Mouse (Mus musculus) liver, adult 2 months (tissue): ENCODE data around the gene Slc38a5.

Experiments used
- CTCF ChIP-seq: fragments of 200-500 bp; IDR thresholded peaks from 2 replicates; pipeline ENCODE4 v1.5.1; 2011; ENCODE audit warnings: low read depth, low read length, control low read depth
- POLR2A ChIP-seq: fragments of 200-500 bp; IDR thresholded peaks from 2 replicates; pipeline ENCODE4 v1.6.1; 2011; ENCODE audit warnings: low read length, control low read depth; ENCODE audit not compliant: insufficient read depth; ENCODE audit errors: extremely low read depth

DNA sequence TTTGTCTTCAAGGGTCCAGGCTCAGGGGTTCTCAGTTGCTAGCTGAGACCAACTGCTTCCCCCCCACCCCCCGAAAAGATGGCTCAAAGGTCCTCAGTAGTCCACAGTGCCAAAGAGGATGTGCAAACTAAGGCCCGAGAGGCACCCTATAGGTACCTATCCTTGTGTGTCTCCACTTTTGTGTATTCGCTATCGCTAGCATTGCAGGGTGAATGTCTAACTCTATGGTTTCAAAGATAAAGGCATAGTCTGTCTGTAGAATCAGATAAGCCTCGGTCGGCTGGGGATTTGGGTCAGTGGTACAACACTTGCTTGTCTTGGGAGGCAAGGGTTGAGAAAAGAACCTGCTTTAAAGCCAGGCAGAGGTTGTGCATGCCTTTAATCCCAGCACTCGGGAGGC lies 47.5 kb upstream of the Slc38a5 start:
- TF ChIP-seq POLR2A: no peak
- no peak for TF ChIP-seq CTCF
